ENCODE assay signal across 14 mouse cellular contexts in genomic region chr2:104732033-104732444, GRCm38 (mm10). TPM values are rescaled to one million over a fixed set of nuclear protein-coding genes. Genes with fewer than 3 reads are reported as not detected.
DNase-seq lines count a peak whose midpoint lies in the region; ATAC-seq and TF ChIP-seq lines count a peak whose summit lies in the region.
"Had no signal": no experiment of that assay in that cellular context is flagged by ENCODE, and none has a peak within 500 bp of the region (broad histone marks: within the 10 kb centered on the region; RNA-seq: fewer than 3 reads in every experiment).

No protein-coding gene starts in this region.

- no peaks in the 10 kb centered on the region for H3K36me3 ChIP-seq in spleen, adult 2 months (ENCODE audit: control insufficient read depth, insufficient read depth, low read length)
- H3K36me3 ChIP-seq in small intestine, adult 2 months (ENCODE audit: control insufficient read depth, insufficient read depth, low read length), result peaks cover 9% of the 10 kb centered on the region; the same call in 1 of the 2 replicates
- no peaks in the 10 kb centered on the region for H3K36me3 ChIP-seq in forebrain, embryonic 16.5 days (ENCODE audit: control insufficient read depth, insufficient read depth)
- H3K36me3 ChIP-seq: embryonic facial prominence, embryonic 15.5 days had no signal

- no peak for ATAC-seq in forebrain, embryonic 16.5 days

- no peaks in the 10 kb centered on the region for H3K27me3 ChIP-seq in spleen, adult 2 months (ENCODE audit: control insufficient read depth, insufficient read depth, low read length)
- H3K27me3 ChIP-seq in small intestine, adult 2 months (ENCODE audit: control insufficient read depth, insufficient read depth, low read length), result no peaks in the 10 kb centered on the region
- H3K27me3 ChIP-seq in forebrain, embryonic 16.5 days (replicated peaks; ENCODE audit: control insufficient read depth, insufficient read depth, low read length), result no peaks in the 10 kb centered on the region
- H3K27me3 ChIP-seq: embryonic facial prominence, embryonic 15.5 days had no signal

- peak overlapping the region; percentile 43 for H3K27ac ChIP-seq in spleen, adult 2 months (ENCODE audit: insufficient read depth, low read length)
- H3K27ac ChIP-seq in small intestine, adult 2 months (ENCODE audit: insufficient read depth, low read depth, low read length), result no peak overlapping the region; the same call in 1 of the 2 replicates
- no peak overlapping the region for H3K27ac ChIP-seq in forebrain, embryonic 16.5 days (ENCODE audit: low read length)
- H3K27ac ChIP-seq: embryonic facial prominence, embryonic 15.5 days had no signal

- no peak overlapping the region for H3K9ac ChIP-seq in forebrain, embryonic 16.5 days (replicated peaks; ENCODE audit: low read depth, low read length)
- H3K9ac ChIP-seq: embryonic facial prominence, embryonic 15.5 days had no signal

- no peak overlapping the region for H3K4me2 ChIP-seq in forebrain, embryonic 16.5 days (ENCODE audit: low read length)
- H3K4me2 ChIP-seq: embryonic facial prominence, embryonic 15.5 days had no signal

- H3K4me3 ChIP-seq in spleen, adult 2 months (ENCODE audit: extremely low read depth, insufficient read depth, insufficient read length), result peak overlapping the region; percentile 48
- peak overlapping the region; percentile 30; the same call in 1 of the 2 replicates for H3K4me3 ChIP-seq in small intestine, adult 2 months (ENCODE audit: low read depth, low read length)
- H3K4me3 ChIP-seq in forebrain, embryonic 16.5 days (replicated peaks; ENCODE audit: low read length), result no peak overlapping the region
- H3K4me3 ChIP-seq: embryonic facial prominence, embryonic 15.5 days had no signal

- DNase-seq in gastrocnemius, postnatal 25 days, result peak; percentile 14
- DNase-seq in gastrocnemius, adult 18-20 months (ENCODE audit: low spot score), result no peak
- DNase-seq in spleen, adult 2 months (ENCODE audit: low read depth in 1 of 2, low spot score in 2 of 2), result peak in 1 of 2 experiments; percentile 7
- DNase-seq in spleen, postnatal 4 days (ENCODE audit: low spot score in 2 of 2), result no peak
- peak; percentile 73 for DNase-seq in fat pad, adult 2 months (ENCODE audit: extremely low read depth, low read depth, low spot score)
- no peak for DNase-seq in left cerebral cortex, adult 18-20 months (ENCODE audit: low spot score in 2 of 2)
- DNase-seq: cerebellum, adult 2 months; kidney, postnatal 36 days had no signal

- no peaks in the 10 kb centered on the region for H3K9me3 ChIP-seq in forebrain, embryonic 16.5 days (ENCODE audit: control insufficient read depth, low read length)
- H3K9me3 ChIP-seq: embryonic facial prominence, embryonic 15.5 days had no signal

- TF ChIP-seq CTCF in spleen, adult 2 months (IDR thresholded peaks at IDR 0.05; ENCODE audit: extremely low read depth, insufficient read depth, insufficient read length, insufficient replicate concordance), result no peak
- no peak for TF ChIP-seq CTCF in small intestine, adult 2 months (IDR thresholded peaks at IDR 0.05; ENCODE audit: extremely low read depth, insufficient read length, insufficient replicate concordance, low read depth, low read length)

- H3K4me1 ChIP-seq in spleen, adult 2 months (ENCODE audit: control insufficient read depth, insufficient read depth, insufficient read length), result no peaks in the 10 kb centered on the region
- no peaks in the 10 kb centered on the region; the same call in 1 of the 2 replicates for H3K4me1 ChIP-seq in small intestine, adult 2 months (ENCODE audit: control insufficient read depth, insufficient read depth, insufficient read length, low read length)
- no peaks in the 10 kb centered on the region; the same call in 1 of the 2 replicates for H3K4me1 ChIP-seq in forebrain, embryonic 16.5 days (replicated peaks; ENCODE audit: control insufficient read depth, insufficient read depth, low read length)
- H3K4me1 ChIP-seq: embryonic facial prominence, embryonic 15.5 days had no signal

- no peak for TF ChIP-seq POLR2A in spleen, adult 2 months (IDR thresholded peaks at IDR 0.05; ENCODE audit: low read depth, low read length)
- no peak for TF ChIP-seq POLR2A in small intestine, adult 2 months (IDR thresholded peaks at IDR 0.05; ENCODE audit: low read depth, low read length)

- 17% methylated on average over 9 of the region's 9 CpGs for WGBS in spleen, adult 2 months
- WGBS in small intestine, adult 2 months, result 77% methylated on average over 9 of the region's 9 CpGs
- WGBS in forebrain, embryonic 16.5 days, result 86% methylated on average over 9 of the region's 9 CpGs

RNA-seq across cellular contexts. Expression of gene Depdc7, which starts 10.6 kb away (rescaled TPM):
- 1 to 10 TPM; 1.4 to 1.9 TPM for total RNA-seq in gastrocnemius, postnatal 25 days (2021)
- total RNA-seq in gastrocnemius, adult 18-20 months (2021), result 1 to 10 TPM; 1.6 to 2.0 TPM
- 0.99 and 1.2 TPM in 2 replicates for polyA plus RNA-seq in spleen, adult 2 months (2012; rRNA removed)
- 3.5 and 15.7 TPM in 2 replicates for polyA plus RNA-seq in small intestine, adult 2 months (2012; rRNA removed)
- 1 to 10 TPM; 1.4 to 1.5 TPM for total RNA-seq in left cerebral cortex, adult 18-20 months (2021)
- 1.9 and 2.4 TPM in 2 replicates for polyA plus RNA-seq in forebrain, embryonic 16.5 days (2015; fragmentation: Nextera tagmentation; extraction: Ambion mirVana)

RNA-seq across cellular contexts. Expression of gene Pin1rt1, which starts 15.9 kb away (rescaled TPM):
- not detected for total RNA-seq in gastrocnemius, postnatal 25 days (2021)
- total RNA-seq in gastrocnemius, adult 18-20 months (2021), result not detected
- not detected in 2 replicates for polyA plus RNA-seq in spleen, adult 2 months (2012; rRNA removed)
- polyA plus RNA-seq in small intestine, adult 2 months (2012; rRNA removed), result not detected in 2 replicates
- total RNA-seq in left cerebral cortex, adult 18-20 months (2021), result not detected
- 0.18 TPM in 1 of 2 replicates, not detected in the other for polyA plus RNA-seq in forebrain, embryonic 16.5 days (2015; fragmentation: Nextera tagmentation; extraction: Ambion mirVana)
- total RNA-seq: adrenal gland, adult 18-20 months; left cerebral cortex, postnatal 36 days had no signal
- polyA plus RNA-seq: embryonic facial prominence, embryonic 15.5 days; hindbrain, embryonic 11.5 days had no signal

RNA-seq across cellular contexts. Expression of gene Tcp11l1, which starts 20.1 kb away (rescaled TPM):
- 1 to 10 TPM; 4.4 to 7.1 TPM for total RNA-seq in gastrocnemius, postnatal 25 days (2021)
- total RNA-seq in gastrocnemius, adult 18-20 months (2021), result 10 to 100 TPM in 1 of 2 experiments, 1 to 10 TPM in 1; 7.1 to 10.8 TPM
- polyA plus RNA-seq in spleen, adult 2 months (2012; rRNA removed), result 2.1 and 3.3 TPM in 2 replicates
- 1.9 and 2.4 TPM in 2 replicates for polyA plus RNA-seq in small intestine, adult 2 months (2012; rRNA removed)
- 10 to 100 TPM; 31.3 to 34.5 TPM for total RNA-seq in left cerebral cortex, adult 18-20 months (2021)
- 51.0 and 54.0 TPM in 2 replicates for polyA plus RNA-seq in forebrain, embryonic 16.5 days (2015; fragmentation: Nextera tagmentation; extraction: Ambion mirVana)

Comparison
In these comparisons a context has a peak if more than half of its experiments do, and no peak if none do; other contexts are left out.
1. DNase-seq: peak in gastrocnemius, postnatal 25 days (single experiment) and fat pad, adult 2 months (single experiment); none in gastrocnemius, adult 18-20 months (single experiment), spleen, postnatal 4 days (0 of 2) and left cerebral cortex, adult 18-20 months (0 of 2).